Mouse (Mus musculus): Measurements from ENCODE around the gene Nrip2. TPM values are rescaled to one million over a fixed set of nuclear protein-coding genes. Genes with fewer than 3 reads are reported as not detected.

Gene Nrip2
- total and polyA plus RNA-seq, 3 experiments, result 0.13 to 1.3 TPM; not detected in 1

DNA sequence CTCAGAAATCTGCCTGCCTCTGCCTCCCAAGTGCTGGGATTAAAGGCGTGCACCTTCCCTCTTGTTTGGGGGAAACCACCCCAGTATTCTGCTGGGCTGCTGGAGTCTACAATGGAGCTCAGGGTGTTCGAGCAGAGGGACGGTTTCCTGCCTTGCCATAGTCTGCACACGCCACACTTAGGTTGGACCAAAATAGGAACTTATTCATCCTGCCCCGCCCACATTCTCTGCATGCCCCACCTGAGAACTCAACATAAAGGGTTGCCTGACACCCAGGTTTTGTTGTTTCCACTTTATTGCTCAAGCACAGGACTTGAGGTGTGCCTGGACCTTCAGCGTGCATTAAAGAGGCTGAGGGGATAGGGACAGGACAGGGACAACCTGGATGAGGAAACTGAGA, 30.7 kb downstream of the Nrip2 start:
- no peak overlapping the region for H3K4me2 ChIP-seq (ENCODE audit: insufficient read depth, low read depth, poor library complexity, severe bottlenecking)
- no peaks in the 10 kb centered on the region for H3K27me3 ChIP-seq (replicated peaks)
- TF ChIP-seq JUND (conservative IDR thresholded peaks at IDR 0.05; ENCODE audit: low read depth, low read length) (no peak), MAZ (IDR thresholded peaks at IDR 0.05; ENCODE audit: low read depth, low read length) (no peak), CTCF (conservative IDR thresholded peaks at IDR 0.05 in 1 of 2, IDR thresholded peaks at IDR 0.05 in 1 of 2; ENCODE audit: low read depth in 2 of 2, low read length in 2 of 2) (no peak), SIN3A (IDR thresholded peaks at IDR 0.05; ENCODE audit: low read length) (no peak), EP300 (IDR thresholded peaks at IDR 0.05; ENCODE audit: low read length) (no peak), HCFC1 (IDR thresholded peaks at IDR 0.05; ENCODE audit: low read depth, low read length) (no peak), SMC3 (IDR thresholded peaks at IDR 0.05; ENCODE audit: low read depth, low read length) (no peak), POLR2A (IDR thresholded peaks at IDR 0.05; ENCODE audit: low read depth, low read length) (no peak), PAX5 (IDR thresholded peaks at IDR 0.05; ENCODE audit: low read length) (no peak), ELF1 (IDR thresholded peaks at IDR 0.05; ENCODE audit: low read depth, low read length) (no peak), UBTF (IDR thresholded peaks at IDR 0.05; ENCODE audit: low read depth, low read length) (no peak), RAD21 (IDR thresholded peaks at IDR 0.05; ENCODE audit: low read depth, low read length) (no peak), ZNF384 (IDR thresholded peaks at IDR 0.05; ENCODE audit: low read depth, low read length) (no peak)
- H3K9me3 ChIP-seq (replicated peaks; ENCODE audit: low read length), result no peaks in the 10 kb centered on the region
- no peak overlapping the region for H3K27ac ChIP-seq (ENCODE audit: insufficient read depth, low read depth)
- in situ Hi-C loops (cut with MboI; ENCODE audit: low pct_ligation_motif_present, low pct_unique_long_range_greater_than_20kb, low sequenced_read_pairs), result no loop called here
- dilution Hi-C loops (cut with MboI; ENCODE audit: extremely low pct_ligation_motif_present, extremely low pct_unique_long_range_greater_than_20kb, low sequenced_read_pairs), result no loop called here
- DNase-seq (ENCODE audit: extremely low read depth), result no peak
- peaks cover 48 to 80% of the 10 kb centered on the region in 2 experiments for H3K36me3 ChIP-seq (replicated peaks in 1 of 2; ENCODE audit: control insufficient read depth in 1 of 2, insufficient read depth in 1 of 2, low read length in 1 of 2)
- no peak overlapping the region for H3K9ac ChIP-seq (ENCODE audit: insufficient read depth, low read depth)
- H3K4me1 ChIP-seq (ENCODE audit: control insufficient read depth in 1 of 2, insufficient read depth in 2 of 2), result peaks cover 0 to 4% of the 10 kb centered on the region in 2 experiments; a peak in 2 of 4 replicates
- H3K79me2 ChIP-seq (replicated peaks; ENCODE audit: control insufficient read depth, extremely low read depth, insufficient read depth, poor library complexity, severe bottlenecking), result no peaks in the 10 kb centered on the region
- H3K4me3 ChIP-seq (replicated peaks in 1 of 3; ENCODE audit: low read depth in 2 of 3, low read length in 2 of 3, poor library complexity in 1 of 3), result no peak overlapping the region

DNA sequence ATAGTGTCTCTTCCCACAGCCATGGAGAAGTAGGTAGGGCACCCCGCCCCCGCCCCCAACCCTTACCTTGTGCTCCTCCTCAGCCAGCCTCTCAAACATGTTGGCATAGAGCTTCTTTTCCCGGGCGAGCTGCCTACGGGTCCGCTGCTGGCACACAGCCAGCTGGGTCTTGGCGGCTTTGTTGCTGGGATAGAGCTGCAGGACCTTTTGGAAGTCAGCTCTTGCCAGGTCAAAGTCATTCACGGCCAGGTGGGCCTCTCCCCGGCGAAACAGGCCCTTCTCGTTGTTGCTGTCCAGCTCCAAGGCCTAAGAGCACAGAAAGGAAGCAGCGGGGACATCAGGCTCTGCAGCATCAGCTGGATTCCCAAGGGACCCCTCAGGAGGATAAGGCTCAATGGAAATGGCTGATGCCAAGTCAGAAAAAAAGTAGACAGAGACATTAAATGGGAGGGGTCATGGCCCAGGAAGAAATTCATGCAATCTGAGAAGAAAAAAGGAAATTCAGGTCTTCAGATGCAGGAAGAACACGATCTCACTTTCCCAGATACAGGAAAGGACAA, 33.3 kb downstream of the Nrip2 start:
- TF ChIP-seq MYC (IDR thresholded peaks at IDR 0.05; ENCODE audit: low read depth, low read length) (no peak), IRF4 (IDR thresholded peaks at IDR 0.05; ENCODE audit: low read depth, low read length) (no peak), ZKSCAN1 (IDR thresholded peaks at IDR 0.05; ENCODE audit: borderline replicate concordance, low read depth, low read length) (no peak), MAFK (IDR thresholded peaks at IDR 0.05; ENCODE audit: insufficient replicate concordance, low read length) (no peak), ZC3H11A (IDR thresholded peaks at IDR 0.05; ENCODE audit: low read depth, low read length) (no peak), BHLHE40 (IDR thresholded peaks at IDR 0.05; ENCODE audit: low read depth, low read length) (no peak), MXI1 (IDR thresholded peaks at IDR 0.05; ENCODE audit: low read depth, low read length) (no peak), MAX (IDR thresholded peaks at IDR 0.05; ENCODE audit: low read length) (no peak), E2F4 (IDR thresholded peaks at IDR 0.05; ENCODE audit: insufficient replicate concordance, low read depth, low read length) (no peak), POLR2AphosphoS2 (IDR thresholded peaks at IDR 0.05; ENCODE audit: low read depth, low read length) (no peak), CHD2 (IDR thresholded peaks at IDR 0.05; ENCODE audit: low read length) (no peak), PAX5 (IDR thresholded peaks at IDR 0.05; ENCODE audit: low read length) (no peak)
- Histone ChIP-seq H3K27me3 (replicated peaks) (no peaks in the 10 kb centered on the region), H3K4me1 (ENCODE audit: control insufficient read depth in 1 of 2, insufficient read depth in 2 of 2) (peaks cover 0 to 11% of the 10 kb centered on the region in 2 experiments; a peak in 2 of 4 replicates), H3K9ac (ENCODE audit: insufficient read depth, low read depth) (no peak overlapping the region), H3K4me2 (ENCODE audit: insufficient read depth, low read depth, poor library complexity, severe bottlenecking) (no peak overlapping the region), H3K36me3 (replicated peaks in 1 of 2; ENCODE audit: control insufficient read depth in 1 of 2, insufficient read depth in 1 of 2, low read length in 1 of 2) (peaks cover 64 to 88% of the 10 kb centered on the region in 2 experiments), H3K9me3 (replicated peaks; ENCODE audit: low read length) (no peaks in the 10 kb centered on the region), H3K4me3 (replicated peaks in 1 of 3; ENCODE audit: low read depth in 2 of 3, low read length in 2 of 3, poor library complexity in 1 of 3) (no peak overlapping the region), H3K79me2 (replicated peaks; ENCODE audit: control insufficient read depth, extremely low read depth, insufficient read depth, poor library complexity, severe bottlenecking) (peaks cover 18% of the 10 kb centered on the region), H3K27ac (ENCODE audit: insufficient read depth, low read depth) (no peak overlapping the region)
- DNase-seq (ENCODE audit: extremely low read depth), result no peak
- in situ Hi-C loops (cut with MboI; ENCODE audit: low pct_ligation_motif_present, low pct_unique_long_range_greater_than_20kb, low sequenced_read_pairs), result no loop called here
- dilution Hi-C loops (cut with MboI; ENCODE audit: extremely low pct_ligation_motif_present, extremely low pct_unique_long_range_greater_than_20kb, low sequenced_read_pairs), result no loop called here

Data from CH12.LX (cell line).